Mouse (Mus musculus) liver, adult 2 months (tissue): ENCODE data around the gene Gm45233. TPM values are rescaled to one million over a fixed set of nuclear protein-coding genes. Genes with fewer than 3 reads are reported as not detected.

Experiments
- DNase-seq: peaks from one replicate; pipeline ENCODE4 v3.0.0-alpha.2; 2011; ENCODE audit warnings: low read depth, low spot score; ENCODE audit errors: extremely low read depth
- H3K27ac ChIP-seq: fragments of 200-500 bp; replicated peaks from 2 replicates; pipeline ENCODE4 v1.5.1; 2012; ENCODE audit warnings: low read depth, mild to moderate bottlenecking, control low read depth, inconsistent platforms, low read length; ENCODE audit not compliant: insufficient read depth
- H3K27me3 ChIP-seq: fragments of 200-500 bp; 2 replicates; pipeline ENCODE4 v1.6.1; 2012; ENCODE audit warnings: mild to moderate bottlenecking, moderate library complexity, low read length, inconsistent platforms; ENCODE audit not compliant: control insufficient read depth, insufficient read depth
- H3K36me3 ChIP-seq: fragments of 200-500 bp; 2 replicates; pipeline ENCODE4 v1.6.1; 2012; ENCODE audit warnings: low read length, inconsistent platforms; ENCODE audit not compliant: control insufficient read depth, insufficient read depth
- H3K4me1 ChIP-seq: fragments of 200-500 bp; 2 replicates; pipeline ENCODE4 v1.6.1; 2011; ENCODE audit warnings: low read length; ENCODE audit not compliant: control insufficient read depth, insufficient read depth
- H3K4me3 ChIP-seq: fragments of 200-500 bp; 2 replicates; pipeline ENCODE4 v1.5.1; 2011; ENCODE audit warnings: low read depth, mild to moderate bottlenecking, control low read depth, low read length, moderate library complexity; ENCODE audit not compliant: insufficient read depth
- H3K79me2 ChIP-seq: fragments of 200-500 bp; 2 replicates; pipeline ENCODE4 v1.6.1; 2012; ENCODE audit warnings: inconsistent platforms, mild to moderate bottlenecking, low read length, moderate library complexity; ENCODE audit not compliant: control insufficient read depth, insufficient read depth
- H3K9ac ChIP-seq: fragments of 200-500 bp; 2 replicates; pipeline ENCODE4 v1.6.1; 2012; ENCODE audit warnings: low read depth, mild to moderate bottlenecking, control low read depth, inconsistent platforms, low read length
- CTCF ChIP-seq: fragments of 200-500 bp; IDR thresholded peaks from 2 replicates; pipeline ENCODE4 v1.5.1; 2011; ENCODE audit warnings: low read depth, low read length, control low read depth
- POLR2A ChIP-seq: fragments of 200-500 bp; IDR thresholded peaks from 2 replicates; pipeline ENCODE4 v1.6.1; 2011; ENCODE audit warnings: low read length, control low read depth; ENCODE audit not compliant: insufficient read depth; ENCODE audit errors: extremely low read depth
- WGBS: fragments of 180-500 bp; shearing (Covaris S2); methylation state at CpG from one replicate; pipeline ENCODE4 v1.1.7; 2018; 5-methylcytosine and 5-hydroxymethylcytosine counted together
- polyA plus RNA-seq: library from polyadenylated mRNA; depleted of rRNA; stranded (reverse); fragments of >200 nt; gene quantifications from 2 replicates; pipeline ENCODE4 v1.2.3, GENCODE M21; 2012
- total RNA-seq: library from RNA; depleted of rRNA; stranded (reverse); fragments of >200 nt; gene quantifications from 2 replicates; pipeline ENCODE4 v1.2.3, GENCODE M21; 2014

Gm45233 gene
- total and polyA plus RNA-seq, 2 experiments, result 0.28 TPM; not detected in 1

- peaks cover 26% of the 10 kb centered on the region for H3K4me1 ChIP-seq
These were observed 607 bp upstream of the Gm45233 start for GRCm38 (mm10) chr7:43443126-43443916.

GRCm38 (mm10) chr7:43447801-43448200, 3.9 kb downstream of the Gm45233 start:
- Histone ChIP-seq H3K4me3 (no peak overlapping the region), H3K36me3 (no peaks in the 10 kb centered on the region; the same call in 1 of the 2 replicates), H3K27me3 (no peaks in the 10 kb centered on the region), H3K27ac (0 out of 2 replicates have a peak overlapping the region, but pooled peaks have one; percentile 10), H3K4me1 (peaks cover 47% of the 10 kb centered on the region), H3K9ac (no peak overlapping the region), H3K79me2 (peaks cover 25% of the 10 kb centered on the region; the same call in 1 of the 2 replicates)
- DNase-seq, result peak; percentile 83
- no peak for TF ChIP-seq POLR2A
- no peak for TF ChIP-seq CTCF
- WGBS, result 14% methylated on average over 4 of the region's 4 CpGs

More at GRCm38 (mm10) chr7:43443126-43443916, 607 bp upstream of the Gm45233 start:
- WGBS, result 2% methylated on average over 36 of the region's 36 CpGs
- Histone ChIP-seq H3K36me3 (no peaks in the 10 kb centered on the region; the same call in 1 of the 2 replicates), H3K27ac (peak overlapping the region; percentile 97), H3K9ac (peak overlapping the region; percentile 76), H3K27me3 (no peaks in the 10 kb centered on the region), H3K79me2 (peaks cover 25% of the 10 kb centered on the region; the same call in 1 of the 2 replicates), H3K4me3 (peak overlapping the region; percentile 56)
- DNase-seq, result peak; percentile 70
- TF ChIP-seq CTCF (no peak), POLR2A (peak; percentile 39; the same call in 1 of the 2 replicates)

GRCm38 (mm10) chr7:43448246-43448645, 4.3 kb downstream of the Gm45233 start:
- DNase-seq, result peak; percentile 46
- H3K27ac ChIP-seq, result no peak overlapping the region
- H3K27me3 ChIP-seq, result no peaks in the 10 kb centered on the region
- H3K9ac ChIP-seq, result no peak overlapping the region
- H3K4me1 ChIP-seq, result peaks cover 49% of the 10 kb centered on the region
- H3K79me2 ChIP-seq, result peaks cover 25% of the 10 kb centered on the region; the same call in 1 of the 2 replicates
- TF ChIP-seq POLR2A (no peak), CTCF (no peak)
- H3K4me3 ChIP-seq, result no peak overlapping the region
- H3K36me3 ChIP-seq, result no peaks in the 10 kb centered on the region; the same call in 1 of the 2 replicates
- 43% methylated on average over 2 of the region's 3 CpGs for WGBS

GRCm38 (mm10) chr7:43449811-43450210, 5.9 kb downstream of the Gm45233 start:
- no peak for DNase-seq
- Histone ChIP-seq H3K4me1 (peaks cover 58% of the 10 kb centered on the region), H3K27ac (no peak overlapping the region), H3K79me2 (peaks cover 17% of the 10 kb centered on the region; the same call in 1 of the 2 replicates), H3K4me3 (no peak overlapping the region), H3K27me3 (no peaks in the 10 kb centered on the region), H3K9ac (no peak overlapping the region), H3K36me3 (peaks cover 6% of the 10 kb centered on the region; the same call in 1 of the 2 replicates)
- TF ChIP-seq POLR2A (no peak), CTCF (no peak)
- WGBS, result 52% methylated on average over 2 of the region's 2 CpGs

- peak; percentile 70 for DNase-seq
- peaks cover 18% of the 10 kb centered on the region for H3K36me3 ChIP-seq
- H3K27ac ChIP-seq, result no peak overlapping the region
- no peak overlapping the region for H3K9ac ChIP-seq
- 57% methylated on average over 11 of the region's 11 CpGs for WGBS
- peak; percentile 41 for TF ChIP-seq CTCF
- no peak for TF ChIP-seq POLR2A
- no peak overlapping the region for H3K4me3 ChIP-seq
- no peaks in the 10 kb centered on the region for H3K27me3 ChIP-seq
- H3K4me1 ChIP-seq, result peaks cover 47% of the 10 kb centered on the region
- H3K79me2 ChIP-seq, result no peaks in the 10 kb centered on the region; the same call in 1 of the 2 replicates
These were observed 7.8 kb downstream of the Gm45233 start for GRCm38 (mm10) chr7:43451726-43452125.

GRCm38 (mm10) chr7:43452609-43453008, 8.7 kb downstream of the Gm45233 start:
- peak; percentile 39 for TF ChIP-seq CTCF
- TF ChIP-seq POLR2A, result no peak
- H3K27ac ChIP-seq, result no peak overlapping the region
- H3K36me3 ChIP-seq, result peaks cover 24% of the 10 kb centered on the region
- H3K9ac ChIP-seq, result no peak overlapping the region
- no peaks in the 10 kb centered on the region for H3K27me3 ChIP-seq
- H3K4me3 ChIP-seq, result no peak overlapping the region
- H3K79me2 ChIP-seq, result no peaks in the 10 kb centered on the region; the same call in 1 of the 2 replicates
- DNase-seq, result no peak
- WGBS, result 60% methylated on average over 4 of the region's 4 CpGs
- peaks cover 42% of the 10 kb centered on the region for H3K4me1 ChIP-seq
